Mouse (Mus musculus): ENCODE results near the gene a.

GRCm38 (mm10) chr2:154876621-154877020 lies 85.4 kb downstream of the a start:
- TF ChIP-seq POLR2A (IDR thresholded peaks at IDR 0.05; ENCODE audit: insufficient read depth, low read depth, low read length) (no peak), CTCF (IDR thresholded peaks at IDR 0.05) (no peak), EP300 (IDR thresholded peaks at IDR 0.05; ENCODE audit: insufficient read depth, low read depth, low read length) (no peak)
